Mouse (Mus musculus) hindbrain, embryonic 13.5 days (tissue): ENCODE results near the gene Metrn. TPM values are rescaled to one million over a fixed set of nuclear protein-coding genes. Genes with fewer than 3 reads are reported as not detected.

Source experiments
- ATAC-seq: fragments of 200-750 bp; cut with Nextera tagmentation; 2 replicates; pipeline ENCODE4 v1.8.0; 2017; ENCODE audit warnings: moderate TSS enrichment; ENCODE audit not compliant: low FRiP score
- H3K27ac ChIP-seq: fragments of 300-500 bp; sonication (generic); 2 replicates; pipeline ENCODE4 v1.5.1; 2015; ENCODE audit warnings: inconsistent platforms, mild to moderate bottlenecking, moderate library complexity
- H3K27me3 ChIP-seq: fragments of 300-500 bp; sonication (generic); 2 replicates; pipeline ENCODE4 v1.6.1; 2015; ENCODE audit warnings: mild to moderate bottlenecking, inconsistent platforms
- H3K36me3 ChIP-seq: fragments of 300-500 bp; sonication (generic); 2 replicates; pipeline ENCODE4 v1.6.1; 2015; ENCODE audit warnings: mild to moderate bottlenecking, inconsistent platforms
- H3K4me1 ChIP-seq: fragments of 300-500 bp; sonication (generic); replicated peaks from 2 replicates; pipeline ENCODE4 v1.6.1; 2015; ENCODE audit warnings: inconsistent platforms
- H3K4me2 ChIP-seq: fragments of 300-500 bp; sonication (generic); 2 replicates; pipeline ENCODE4 v1.6.1; 2015; ENCODE audit warnings: inconsistent platforms, mild to moderate bottlenecking, moderate library complexity
- H3K4me3 ChIP-seq: fragments of 300-500 bp; sonication (generic); 2 replicates; pipeline ENCODE4 v1.5.1; 2015; ENCODE audit warnings: mild to moderate bottlenecking, inconsistent platforms
- H3K9ac ChIP-seq: fragments of 300-500 bp; sonication (generic); 2 replicates; pipeline ENCODE4 v1.6.1; 2015; ENCODE audit warnings: mild to moderate bottlenecking, inconsistent platforms
- H3K9me3 ChIP-seq: fragments of 300-500 bp; sonication (generic); 2 replicates; pipeline ENCODE4 v1.6.1; 2016; ENCODE audit warnings: inconsistent platforms
- WGBS: fragments of 180-500 bp; shearing (Covaris S2); methylation state at CpG from one replicate; pipeline ENCODE4 v1.1.7; 2015; 5-methylcytosine and 5-hydroxymethylcytosine counted together
- polyA plus RNA-seq: library from polyadenylated mRNA; unstranded; fragments of >200 nt; fragmentation: Nextera tagmentation; extraction: Ambion mirVana; gene quantifications from 2 replicates; pipeline ENCODE4 v1.2.1, GENCODE M21; 2015

Gene Metrn
- polyA plus RNA-seq = 45.4 and 57.6 TPM in 2 replicates

DNA sequence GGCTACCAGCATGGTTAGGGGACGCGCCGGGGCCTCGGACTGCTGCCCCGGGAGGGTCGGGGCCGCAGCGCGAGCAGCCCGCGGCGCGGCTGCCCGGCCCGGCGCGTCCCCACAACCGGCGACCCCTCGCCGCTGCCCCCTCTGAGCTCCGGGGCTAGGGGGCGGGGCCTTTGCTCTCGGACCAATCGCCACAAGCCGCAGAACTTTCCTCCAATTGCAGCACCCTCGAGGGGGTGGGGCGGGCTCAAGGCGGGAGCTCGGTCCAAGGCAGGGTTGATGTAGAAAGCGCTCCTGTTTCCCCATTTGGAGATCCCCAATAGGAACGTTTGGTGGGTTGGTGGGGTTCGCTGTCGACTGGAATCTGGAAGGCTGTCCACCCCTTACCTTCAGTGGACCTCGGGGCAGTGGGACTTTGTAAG, at the start of gene Metrn:
Metrn (minus strand) TSS at position 186 of the 419 bp plus-strand sequence.
- Histone ChIP-seq H3K27ac (peak within 1 kb of the TSS; percentile 76; the same call in 1 of the 2 replicates), H3K36me3 (no peaks in the 10 kb centered on the region), H3K27me3 (peaks cover 8% of the 10 kb centered on the region), H3K9ac (peak within 1 kb of the TSS; percentile 70), H3K9me3 (no peaks in the 10 kb centered on the region), H3K4me1 (peaks cover 52% of the 10 kb centered on the region), H3K4me2 (peak within 1 kb of the TSS; percentile 88), H3K4me3 (peak within 1 kb of the TSS; percentile 61)
- peak; percentile 70 for ATAC-seq
- WGBS = under 1% methylated on average over 34 of the region's 35 CpGs

DNA sequence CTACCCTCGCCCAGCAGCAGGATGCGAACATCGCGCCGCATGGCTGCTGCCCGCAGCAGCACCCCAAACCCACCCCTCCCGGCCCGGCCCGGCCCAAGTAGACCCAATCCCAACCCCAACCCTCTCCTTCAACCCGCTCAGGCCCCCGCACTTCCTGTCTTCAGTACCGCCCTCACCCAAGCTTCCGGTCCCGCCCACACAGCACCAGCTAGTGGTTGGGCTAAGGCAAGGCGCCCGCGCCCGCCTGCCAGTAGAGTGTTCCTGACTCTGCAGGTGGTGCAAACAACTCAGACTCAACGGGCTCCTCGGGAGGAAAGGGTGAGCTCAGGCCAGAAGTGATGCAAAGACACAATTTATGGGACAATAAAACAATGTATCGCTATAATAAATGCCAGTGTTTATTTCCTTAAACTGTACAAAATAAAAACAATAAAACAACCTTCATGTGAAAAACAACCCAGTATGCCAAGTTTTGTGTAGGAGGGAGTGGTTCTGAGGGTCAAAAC, 47.5 kb upstream of the Metrn start, which contains the start of gene Rhot2:
Rhot2 (minus strand) TSS at position 456 of the 506 bp plus-strand sequence.
- H3K9ac ChIP-seq = peak within 1 kb of the TSS; percentile 88
- peaks cover 61% of the 10 kb centered on the region for H3K36me3 ChIP-seq
- no peaks in the 10 kb centered on the region for H3K9me3 ChIP-seq
- H3K4me3 ChIP-seq = peak within 1 kb of the TSS; percentile 90
- ATAC-seq = peak; percentile 91
- peak within 1 kb of the TSS; percentile 96 for H3K4me2 ChIP-seq
- H3K27me3 ChIP-seq = no peaks in the 10 kb centered on the region
- peaks cover 18% of the 10 kb centered on the region for H3K4me1 ChIP-seq
- 1% methylated on average over 21 of the region's 21 CpGs for WGBS
- H3K27ac ChIP-seq = peak within 1 kb of the TSS; percentile 79

DNA sequence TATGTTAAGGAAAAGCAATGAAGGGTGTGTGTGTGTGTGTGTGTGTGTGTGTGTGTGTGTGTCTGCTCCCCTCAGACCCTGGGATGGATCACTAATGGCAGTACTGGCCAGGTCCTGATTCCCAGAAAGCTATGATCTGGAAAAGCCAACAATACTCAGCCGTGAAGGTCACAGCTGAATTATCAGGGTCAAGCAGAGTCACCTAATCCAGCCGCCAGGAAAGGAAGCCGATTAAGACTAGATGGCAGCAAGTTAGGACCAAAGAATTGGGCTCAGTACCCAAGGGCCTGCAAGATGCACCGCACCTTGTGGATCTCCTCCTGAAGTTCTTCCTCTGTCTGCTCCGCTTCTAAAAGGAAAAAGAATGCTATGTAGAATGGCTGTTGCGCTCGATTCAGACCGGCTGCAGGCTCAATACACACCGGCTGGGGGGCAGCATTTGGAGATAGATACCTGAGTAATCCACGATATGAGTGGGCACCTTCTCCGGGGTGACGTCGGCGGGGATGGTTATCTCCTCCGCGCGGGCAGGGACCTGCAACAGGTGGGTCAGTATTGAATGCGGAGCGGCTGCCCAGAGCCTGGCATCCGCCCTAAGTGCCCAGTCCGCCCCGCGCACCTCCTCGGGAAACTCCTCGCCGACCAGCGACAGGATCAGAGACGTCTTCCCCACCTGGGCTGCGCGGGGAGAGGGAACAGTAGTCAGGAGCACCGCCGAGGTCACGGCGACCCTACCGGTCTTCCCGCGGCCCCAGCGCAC, 46.9 kb upstream of the Metrn start:
- no peak; the same call in 1 of the 2 replicates for ATAC-seq
- Histone ChIP-seq H3K4me2 (peak overlapping the region; percentile 96), H3K27me3 (no peaks in the 10 kb centered on the region), H3K9me3 (no peaks in the 10 kb centered on the region), H3K36me3 (peaks cover 61% of the 10 kb centered on the region), H3K4me3 (peak overlapping the region; percentile 90), H3K4me1 (peaks cover 23% of the 10 kb centered on the region), H3K27ac (peak overlapping the region; percentile 79), H3K9ac (peak overlapping the region; percentile 88)
- 6% methylated on average over 36 of the region's 38 CpGs for WGBS

DNA sequence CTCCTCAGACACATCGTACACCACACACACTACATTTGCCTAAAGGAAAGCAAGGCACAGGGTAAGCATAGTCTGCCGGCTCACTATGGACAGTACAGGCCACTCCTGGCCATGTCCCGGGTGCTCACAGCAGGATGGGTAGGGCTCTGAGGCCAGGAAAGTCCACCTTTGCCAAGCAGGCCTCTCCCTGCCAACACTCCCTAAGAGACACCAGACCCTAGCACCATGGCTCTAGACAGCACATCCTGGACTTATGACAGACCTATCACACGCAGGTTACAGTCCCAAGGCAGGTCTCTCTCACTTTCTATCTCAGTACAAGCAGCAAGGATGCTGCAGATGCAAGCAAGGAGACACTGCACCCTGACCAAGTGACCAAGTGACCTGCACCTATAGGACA, 46.2 kb upstream of the Metrn start:
- Histone ChIP-seq H3K27me3 (no peaks in the 10 kb centered on the region), H3K9me3 (no peaks in the 10 kb centered on the region), H3K4me1 (peaks cover 29% of the 10 kb centered on the region), H3K27ac (no peak overlapping the region), H3K4me2 (peak overlapping the region; percentile 96), H3K4me3 (peak overlapping the region; percentile 90), H3K36me3 (peaks cover 58% of the 10 kb centered on the region), H3K9ac (peak overlapping the region; percentile 88)
- ATAC-seq = no peak
- WGBS = 96% methylated on average over 4 of the region's 4 CpGs

DNA sequence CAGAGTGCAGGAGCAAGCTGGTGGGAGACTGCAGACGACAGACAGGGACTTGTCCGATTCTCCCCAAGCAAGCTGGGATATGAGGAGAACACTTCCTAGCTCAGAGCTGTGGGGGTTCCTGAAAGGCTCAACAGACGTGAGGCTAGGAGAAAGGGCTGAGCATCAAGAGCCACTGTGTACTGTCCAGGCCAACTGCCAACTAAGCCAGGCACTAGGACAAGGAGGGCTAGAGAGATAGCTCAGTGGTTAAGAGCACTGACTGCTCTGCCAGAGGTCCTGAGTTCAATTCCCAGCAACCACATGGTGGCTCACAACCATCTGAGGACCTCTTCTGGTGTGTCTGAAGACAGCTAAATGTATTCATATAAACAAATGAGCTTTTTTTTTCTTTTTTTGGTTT, 45.6 kb upstream of the Metrn start:
- H3K36me3 ChIP-seq = peaks cover 57% of the 10 kb centered on the region
- no peaks in the 10 kb centered on the region for H3K27me3 ChIP-seq
- H3K4me3 ChIP-seq = no peak overlapping the region
- no peak overlapping the region for H3K9ac ChIP-seq
- WGBS = 80% methylated on average over 3 of the region's 3 CpGs
- H3K4me1 ChIP-seq = peaks cover 35% of the 10 kb centered on the region
- H3K4me2 ChIP-seq = no peak overlapping the region
- H3K27ac ChIP-seq = no peak overlapping the region
- no peaks in the 10 kb centered on the region for H3K9me3 ChIP-seq
- ATAC-seq = no peak

DNA sequence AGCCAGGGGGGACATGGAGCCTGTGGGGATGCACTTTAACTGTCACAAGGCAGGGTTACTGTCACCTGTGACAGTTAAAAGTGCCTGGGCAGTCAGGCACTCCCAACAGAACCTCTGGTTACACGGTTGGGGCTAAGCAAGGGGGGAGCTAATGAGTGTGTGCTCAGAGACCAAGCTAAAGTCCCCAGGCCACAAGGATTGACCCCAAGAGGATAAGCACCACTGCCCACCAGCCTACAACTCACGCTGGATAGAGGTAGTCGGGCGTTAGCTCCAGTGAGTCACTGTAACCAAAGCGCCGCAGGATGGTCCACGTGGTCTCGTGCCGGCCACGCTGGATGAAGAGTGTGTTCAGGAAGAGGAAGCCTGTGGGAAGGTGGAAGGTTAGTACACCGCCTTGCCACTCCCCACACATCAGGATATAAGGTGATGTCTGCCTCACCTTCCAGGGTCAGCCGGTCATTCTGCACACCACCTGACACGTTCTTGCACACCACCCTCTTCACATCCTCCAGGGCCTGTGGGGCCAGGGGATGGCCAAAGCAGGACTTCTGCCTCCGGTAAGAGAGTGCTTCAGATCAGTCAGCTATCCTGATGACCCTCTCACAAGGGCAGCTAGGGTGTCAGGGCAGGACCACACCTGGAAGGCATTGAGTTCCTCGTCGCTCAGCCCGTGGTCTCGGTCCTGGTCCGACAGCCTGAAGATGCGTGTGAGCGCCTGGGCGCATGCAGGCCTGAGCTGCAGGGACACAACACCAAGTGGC, 44.4 kb upstream of the Metrn start, which contains the start of gene Gm20683:
Gm20683 (minus strand) TSS at position 647 of the 764 bp plus-strand sequence.
- no peak within 1 kb of the TSS for H3K4me2 ChIP-seq
- H3K4me3 ChIP-seq = no peak within 1 kb of the TSS
- no peaks in the 10 kb centered on the region for H3K27me3 ChIP-seq
- no peaks in the 10 kb centered on the region for H3K9me3 ChIP-seq
- no peak for ATAC-seq
- 94% methylated on average over 22 of the region's 22 CpGs for WGBS
- no peak within 1 kb of the TSS for H3K27ac ChIP-seq
- H3K9ac ChIP-seq = 0 out of 2 replicates have a peak within 1 kb of the TSS, but pooled peaks have one; percentile 4
- H3K36me3 ChIP-seq = peaks cover 50% of the 10 kb centered on the region
- H3K4me1 ChIP-seq = peaks cover 47% of the 10 kb centered on the region

DNA sequence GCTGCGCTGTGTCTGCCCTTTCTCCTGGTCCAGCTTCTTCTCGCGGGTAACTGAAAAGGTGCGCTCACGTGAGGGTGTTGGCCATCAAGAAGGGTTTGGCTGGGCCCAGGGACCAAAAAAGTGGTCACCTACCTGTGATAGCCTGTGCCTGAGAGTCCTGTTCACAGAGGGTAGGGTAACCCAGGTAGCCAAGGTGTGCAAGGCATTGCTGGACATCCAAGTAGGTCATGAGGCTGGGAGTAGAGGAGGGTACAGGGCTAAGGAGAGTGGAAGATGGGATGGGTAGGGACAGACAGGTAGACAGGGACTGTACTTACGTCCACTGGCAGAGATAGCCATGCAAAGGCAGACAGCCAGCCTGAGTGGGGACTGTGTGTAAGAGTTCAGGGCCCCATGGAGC, 43.6 kb upstream of the Metrn start:
- no peaks in the 10 kb centered on the region for H3K27me3 ChIP-seq
- H3K36me3 ChIP-seq = peaks cover 51% of the 10 kb centered on the region
- WGBS = 97% methylated on average over 6 of the region's 6 CpGs
- H3K4me1 ChIP-seq = peaks cover 55% of the 10 kb centered on the region
- no peak overlapping the region for H3K4me2 ChIP-seq
- no peak for ATAC-seq
- H3K27ac ChIP-seq = no peak overlapping the region
- no peak overlapping the region for H3K9ac ChIP-seq
- no peaks in the 10 kb centered on the region for H3K9me3 ChIP-seq
- H3K4me3 ChIP-seq = no peak overlapping the region

DNA sequence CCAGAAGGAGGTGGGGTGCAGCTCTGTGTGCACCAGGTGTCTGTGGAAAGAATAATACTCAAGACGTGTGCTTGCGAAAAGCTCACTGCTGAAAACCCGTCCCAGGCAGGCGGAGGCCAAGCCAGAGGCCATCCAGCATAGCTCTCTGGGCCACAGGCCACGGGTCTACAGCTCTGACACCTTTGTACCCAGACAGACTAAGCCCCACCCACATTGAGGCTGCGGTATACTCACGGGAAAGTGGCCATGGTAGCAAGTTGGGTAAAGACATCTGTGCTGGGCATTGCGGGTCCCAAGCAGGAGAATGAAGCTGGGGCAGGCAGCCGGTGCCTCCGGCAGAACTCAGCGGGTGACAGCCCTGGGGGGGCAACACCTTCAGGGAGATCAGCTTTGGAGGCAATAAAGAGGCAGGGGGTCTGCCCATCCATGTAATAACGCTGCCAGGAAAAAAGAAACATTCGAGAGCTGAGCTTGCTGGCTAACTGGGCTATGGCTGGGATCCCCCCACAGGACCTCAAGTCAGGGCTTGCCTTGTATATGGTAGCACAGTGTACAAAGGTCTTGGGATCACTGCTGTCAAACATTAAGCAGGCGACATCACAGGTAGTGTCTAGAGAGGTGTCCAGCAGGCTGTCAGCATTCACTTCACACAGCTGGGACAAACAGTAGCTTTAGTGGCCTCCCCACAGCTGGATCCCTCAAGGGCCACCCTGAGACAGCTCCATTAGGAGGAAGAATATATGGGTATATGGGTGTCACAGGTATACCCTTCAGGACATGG, 42.7 kb upstream of the Metrn start:
- Histone ChIP-seq H3K9ac (peak overlapping the region; percentile 46; the same call in 1 of the 2 replicates), H3K27me3 (no peaks in the 10 kb centered on the region), H3K9me3 (no peaks in the 10 kb centered on the region), H3K36me3 (peaks cover 57% of the 10 kb centered on the region), H3K27ac (no peak overlapping the region), H3K4me1 (peaks cover 59% of the 10 kb centered on the region), H3K4me3 (no peak overlapping the region), H3K4me2 (no peak overlapping the region)
- ATAC-seq = no peak
- 89% methylated on average over 14 of the region's 14 CpGs for WGBS

DNA sequence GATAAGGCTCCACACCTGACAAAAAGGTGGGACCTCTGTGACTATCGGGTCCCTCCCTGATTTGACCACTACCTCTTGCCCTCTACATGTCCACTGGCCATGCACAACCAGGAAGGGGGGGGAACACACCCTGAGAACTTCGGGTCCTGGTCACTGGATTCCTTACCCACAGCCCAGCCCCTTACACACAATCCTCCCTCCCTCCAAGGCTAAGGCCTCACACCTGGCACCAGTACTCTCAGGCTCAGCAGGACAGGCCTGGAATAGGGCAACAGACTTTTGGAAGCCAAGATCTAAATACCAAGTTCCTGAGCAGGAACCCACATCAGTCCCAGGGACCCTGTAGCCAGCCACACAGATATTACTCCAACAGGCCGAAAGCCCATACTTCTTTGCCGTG, 42.0 kb upstream of the Metrn start:
- Histone ChIP-seq H3K4me3 (no peak overlapping the region), H3K9ac (peak overlapping the region; percentile 46; the same call in 1 of the 2 replicates), H3K9me3 (no peaks in the 10 kb centered on the region), H3K4me1 (peaks cover 64% of the 10 kb centered on the region), H3K27ac (peak overlapping the region; percentile 8; the same call in 1 of the 2 replicates), H3K36me3 (peaks cover 57% of the 10 kb centered on the region), H3K27me3 (no peaks in the 10 kb centered on the region), H3K4me2 (no peak overlapping the region)
- ATAC-seq = no peak
- WGBS = 87% methylated on average over 4 of the region's 4 CpGs

DNA sequence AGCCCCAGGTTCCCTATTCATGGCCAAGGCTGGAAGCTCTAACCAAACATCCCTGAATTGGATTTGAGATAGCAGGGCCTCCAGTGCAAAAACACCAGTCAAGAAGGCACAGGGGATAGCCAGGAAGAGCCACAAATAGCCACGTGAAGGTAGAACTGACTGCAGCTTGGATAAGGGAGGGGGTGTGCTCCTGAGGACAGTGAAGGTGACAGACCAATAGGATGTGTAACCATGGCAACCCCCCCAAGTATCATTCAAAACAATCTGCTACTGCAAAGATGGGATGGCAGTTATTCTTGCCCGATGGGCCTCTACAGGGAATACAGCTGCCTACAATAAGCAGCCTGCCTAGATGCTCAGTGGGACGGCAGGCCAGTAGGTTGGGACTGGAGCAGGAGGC, 40.6 kb upstream of the Metrn start:
- Histone ChIP-seq H3K27ac (peak overlapping the region; percentile 88), H3K36me3 (peaks cover 56% of the 10 kb centered on the region), H3K4me1 (peaks cover 58% of the 10 kb centered on the region), H3K9ac (peak overlapping the region; percentile 91), H3K27me3 (no peaks in the 10 kb centered on the region), H3K4me2 (peak overlapping the region; percentile 99), H3K4me3 (peak overlapping the region; percentile 49), H3K9me3 (no peaks in the 10 kb centered on the region)
- 12% methylated on average over 3 of the region's 3 CpGs for WGBS
- ATAC-seq = no peak

DNA sequence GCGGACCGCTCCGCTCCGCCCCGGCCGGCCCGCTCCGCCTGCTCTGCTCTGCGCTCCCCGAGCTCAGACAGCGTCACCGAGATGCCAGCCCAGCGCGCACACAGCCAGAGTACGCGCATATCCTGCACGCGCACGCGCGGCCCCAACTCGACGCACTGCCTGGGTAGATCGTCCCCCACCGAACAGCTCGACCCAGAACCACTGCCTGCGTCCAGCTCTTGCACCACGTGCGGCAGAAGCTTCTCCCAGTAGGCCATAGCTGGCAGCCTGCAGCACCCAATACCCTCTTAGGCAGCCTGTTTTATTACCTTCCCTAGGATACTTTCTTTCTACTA, 40.1 kb upstream of the Metrn start, which contains the start of gene Rhbdl1:
Rhbdl1 (minus strand) TSS at position 220 of the 335 bp plus-strand sequence.
- Histone ChIP-seq H3K36me3 (peaks cover 52% of the 10 kb centered on the region), H3K27ac (peak within 1 kb of the TSS; percentile 88), H3K4me1 (peaks cover 61% of the 10 kb centered on the region), H3K4me2 (peak within 1 kb of the TSS; percentile 99), H3K9ac (peak within 1 kb of the TSS; percentile 91), H3K27me3 (no peaks in the 10 kb centered on the region), H3K4me3 (peak within 1 kb of the TSS; percentile 49), H3K9me3 (no peaks in the 10 kb centered on the region)
- ATAC-seq = peak; percentile 49; the same call in 1 of the 2 replicates
- under 1% methylated on average over 29 of the region's 29 CpGs for WGBS
